Mouse (Mus musculus): ENCODE data around the gene Tbx3.

The Tbx3 gene

GRCm38 (mm10) chr5:119661474-119661873, 9.0 kb upstream of the Tbx3 start:
- no peak for DNase-seq (ENCODE audit: low read depth)

- no peak for DNase-seq (ENCODE audit: low read depth)
Measured at GRCm38 (mm10) chr5:119662326-119662725, 8.1 kb upstream of the Tbx3 start.

GRCm38 (mm10) chr5:119662731-119663130, 7.7 kb upstream of the Tbx3 start:
- no peak for DNase-seq (ENCODE audit: low read depth)

GRCm38 (mm10) chr5:119663241-119663640, 7.2 kb upstream of the Tbx3 start:
- DNase-seq (ENCODE audit: low read depth) = no peak

- no peak for DNase-seq (ENCODE audit: low read depth)
Measured at GRCm38 (mm10) chr5:119663747-119664146, 6.7 kb upstream of the Tbx3 start.

- DNase-seq (ENCODE audit: low read depth) = no peak
Measured at GRCm38 (mm10) chr5:119665739-119666138, 4.7 kb upstream of the Tbx3 start.

GRCm38 (mm10) chr5:119667356-119667940, 3.0 kb upstream of the Tbx3 start:
- no peak for DNase-seq (ENCODE audit: low read depth)

GRCm38 (mm10) chr5:119668191-119668912, 2.1 kb upstream of the Tbx3 start:
- DNase-seq (ENCODE audit: low read depth) = no peak

GRCm38 (mm10) chr5:119668913-119669411, 1.5 kb upstream of the Tbx3 start:
- DNase-seq (ENCODE audit: low read depth) = no peak

- no peak for DNase-seq (ENCODE audit: low read depth)
Measured at GRCm38 (mm10) chr5:119669741-119670565, 516 bp upstream of the Tbx3 start.

GRCm38 (mm10) chr5:119671124-119671801, 794 bp downstream of the Tbx3 start:
- DNase-seq (ENCODE audit: low read depth) = no peak

- no peak for DNase-seq (ENCODE audit: low read depth)
Measured at GRCm38 (mm10) chr5:119671965-119672347, 1.5 kb downstream of the Tbx3 start.

GRCm38 (mm10) chr5:119672348-119672983, 2.0 kb downstream of the Tbx3 start:
- DNase-seq (ENCODE audit: low read depth) = no peak

- DNase-seq (ENCODE audit: low read depth) = no peak
Measured at GRCm38 (mm10) chr5:119672984-119673600, 2.6 kb downstream of the Tbx3 start.

GRCm38 (mm10) chr5:119673716-119674605, 3.5 kb downstream of the Tbx3 start:
- no peak for DNase-seq (ENCODE audit: low read depth)

GRCm38 (mm10) chr5:119674606-119675330, 4.3 kb downstream of the Tbx3 start:
- DNase-seq (ENCODE audit: low read depth) = no peak

- no peak for DNase-seq (ENCODE audit: low read depth)
Measured at GRCm38 (mm10) chr5:119676245-119676644, 5.8 kb downstream of the Tbx3 start.

GRCm38 (mm10) chr5:119678516-119678915, 8.0 kb downstream of the Tbx3 start:
- DNase-seq (ENCODE audit: low read depth) = no peak

GRCm38 (mm10) chr5:119679084-119679483, 8.6 kb downstream of the Tbx3 start:
- no peak for DNase-seq (ENCODE audit: low read depth)
